Mouse (Mus musculus): ENCODE measurements around the gene Crx.
"Not testable (repeated sequence)": the region's sequence is repeated elsewhere in the genome, so short reads cannot be mapped to it uniquely, and the experiment has no call there.

Crx gene

GRCm38 (mm10) chr7:15879756-15880155, at the start of gene Crx:
Gene Crx (minus strand): TSS chr7:15879968.
- DNase-seq (ENCODE audit: low spot score in 2 of 2) = no peak

- peak; percentile 91 to 95 for DNase-seq (ENCODE audit: low spot score in 2 of 2)
Observed at GRCm38 (mm10) chr7:15922220-15922773, 42.5 kb upstream of the Crx start, which contains the start of gene Selenow. Gene Selenow (minus strand): TSS chr7:15922402.

GRCm38 (mm10) chr7:15921796-15922195, 42.0 kb upstream of the Crx start:
- no peak for DNase-seq (ENCODE audit: low spot score in 2 of 2)

- peak in 1 of 2 experiments; percentile 34 for DNase-seq (ENCODE audit: low spot score in 2 of 2)
Observed at GRCm38 (mm10) chr7:15920645-15921190, 41.0 kb upstream of the Crx start.

- no peak for DNase-seq (ENCODE audit: low spot score in 2 of 2)
Observed at GRCm38 (mm10) chr7:15919947-15920346, 40.2 kb upstream of the Crx start.

- no peak for DNase-seq (ENCODE audit: low spot score in 2 of 2)
Observed at GRCm38 (mm10) chr7:15918371-15918770, 38.6 kb upstream of the Crx start.

- no peak for DNase-seq (ENCODE audit: low spot score in 2 of 2)
Observed at GRCm38 (mm10) chr7:15916996-15917395, 37.2 kb upstream of the Crx start.

- no peak for DNase-seq (ENCODE audit: low spot score in 2 of 2)
Observed at GRCm38 (mm10) chr7:15916134-15916723, 36.5 kb upstream of the Crx start.

GRCm38 (mm10) chr7:15915695-15916094, 35.9 kb upstream of the Crx start:
- not testable (repeated sequence) for DNase-seq (ENCODE audit: low spot score in 2 of 2)

GRCm38 (mm10) chr7:15914751-15915150, 35.0 kb upstream of the Crx start:
- no peak for DNase-seq (ENCODE audit: low spot score in 2 of 2)

- DNase-seq (ENCODE audit: low spot score in 2 of 2) = peak; percentile 43 to 57
Observed at GRCm38 (mm10) chr7:15914252-15914651, 34.5 kb upstream of the Crx start.

GRCm38 (mm10) chr7:15912183-15912582, 32.4 kb upstream of the Crx start:
- DNase-seq (ENCODE audit: low spot score in 2 of 2) = peak; percentile 67 to 80

- no peak for DNase-seq (ENCODE audit: low spot score in 2 of 2)
Observed at GRCm38 (mm10) chr7:15910521-15910920, 30.8 kb upstream of the Crx start.

- no peak for DNase-seq (ENCODE audit: low spot score in 2 of 2)
Observed at GRCm38 (mm10) chr7:15907971-15908590, 28.3 kb upstream of the Crx start.

GRCm38 (mm10) chr7:15906602-15907001, 26.8 kb upstream of the Crx start:
- DNase-seq (ENCODE audit: low spot score in 2 of 2) = no peak

- no peak for DNase-seq (ENCODE audit: low spot score in 2 of 2)
Observed at GRCm38 (mm10) chr7:15905861-15906260, 26.1 kb upstream of the Crx start.

- no peak for DNase-seq (ENCODE audit: low spot score in 2 of 2)
Observed at GRCm38 (mm10) chr7:15901366-15902048, 21.7 kb upstream of the Crx start.

- DNase-seq (ENCODE audit: low spot score in 2 of 2) = no peak
Observed at GRCm38 (mm10) chr7:15894251-15894650, 14.5 kb upstream of the Crx start.

- no peak for DNase-seq (ENCODE audit: low spot score in 2 of 2)
Observed at GRCm38 (mm10) chr7:15884127-15884526, 4.4 kb upstream of the Crx start.

GRCm38 (mm10) chr7:15882317-15882716, 2.5 kb upstream of the Crx start, which contains the start of gene Crxos:
Gene Crxos (plus strand): TSS chr7:15882617.
- DNase-seq (ENCODE audit: low spot score in 2 of 2) = no peak

GRCm38 (mm10) chr7:15881831-15882230, 2.1 kb upstream of the Crx start:
- no peak for DNase-seq (ENCODE audit: low spot score in 2 of 2)

- no peak for DNase-seq (ENCODE audit: low spot score in 2 of 2)
Observed at GRCm38 (mm10) chr7:15881388-15881787, 1.6 kb upstream of the Crx start.

Data from right cerebral cortex, adult 2 months (tissue).